ENCODE assay signal across 19 mouse cellular contexts in the genomic region with DNA sequence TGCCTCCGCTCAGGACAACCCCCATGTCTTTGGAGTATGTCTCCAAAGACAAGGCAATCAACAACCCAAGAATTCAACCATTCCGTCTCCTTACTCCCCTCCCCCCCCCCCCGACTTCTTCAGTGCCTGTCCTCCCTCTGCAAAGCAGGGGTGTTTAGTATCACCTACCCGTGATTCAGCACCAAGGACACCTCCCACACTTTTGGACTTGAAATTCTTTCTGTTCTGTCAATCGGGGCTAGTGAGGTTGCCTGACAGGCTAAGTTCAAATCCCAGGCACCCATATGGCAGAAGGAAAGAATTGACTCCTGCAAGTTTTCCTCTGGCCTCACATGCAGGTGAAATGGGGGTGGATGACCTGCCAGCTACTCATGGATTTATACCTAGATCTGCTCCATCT. TPM values are rescaled to one million over a fixed set of nuclear protein-coding genes. Genes with fewer than 3 reads are reported as not detected.
DNase-seq lines count a peak whose midpoint lies in the region; TF ChIP-seq lines count a peak whose summit lies in the region.
"Had no signal": no experiment of that assay in that cellular context is flagged by ENCODE, and none has a peak within 500 bp of the region (broad histone marks: within the 10 kb centered on the region; RNA-seq: fewer than 3 reads in every experiment).

No protein-coding gene starts in this region.

- no peaks in the 10 kb centered on the region for H3K36me3 ChIP-seq in kidney, adult 2 months (ENCODE audit: control insufficient read depth, insufficient read depth, low read length)
- H3K36me3 ChIP-seq in embryonic facial prominence, embryonic 10.5 days (replicated peaks): no peaks in the 10 kb centered on the region
- H3K36me3 ChIP-seq: embryonic facial prominence, embryonic 12.5 days; heart, embryonic 15.5 days; hindbrain, embryonic 13.5 days; midbrain, embryonic 13.5 days had no signal

- H3K27ac ChIP-seq in kidney, adult 2 months (ENCODE audit: insufficient read depth, low read depth, low read length): no peak overlapping the region
- no peak overlapping the region for H3K27ac ChIP-seq in embryonic facial prominence, embryonic 10.5 days (replicated peaks)
- H3K27ac ChIP-seq: embryonic facial prominence, embryonic 12.5 days; heart, embryonic 15.5 days; hindbrain, embryonic 13.5 days; liver, embryonic 14.5 days; midbrain, embryonic 13.5 days had no signal

- H3K27me3 ChIP-seq in kidney, adult 2 months (replicated peaks; ENCODE audit: control insufficient read depth, insufficient read depth, low read length): no peaks in the 10 kb centered on the region
- peaks cover 38% of the 10 kb centered on the region for H3K27me3 ChIP-seq in embryonic facial prominence, embryonic 10.5 days (replicated peaks; ENCODE audit: low read depth, poor library complexity, severe bottlenecking)

- TF ChIP-seq CTCF in kidney, adult 2 months (conservative IDR thresholded peaks at IDR 0.05; ENCODE audit: insufficient read depth, insufficient read length, low read depth, low read length): no peak

- H3K4me3 ChIP-seq in kidney, adult 2 months (ENCODE audit: insufficient read depth, low read depth, low read length): no peak overlapping the region
- no peak overlapping the region for H3K4me3 ChIP-seq in embryonic facial prominence, embryonic 10.5 days
- H3K4me3 ChIP-seq: embryonic facial prominence, embryonic 12.5 days; heart, embryonic 15.5 days; hindbrain, embryonic 13.5 days; midbrain, embryonic 13.5 days had no signal

- H3K4me1 ChIP-seq in kidney, adult 2 months (ENCODE audit: control insufficient read depth, insufficient read depth, low read length): no peaks in the 10 kb centered on the region
- peaks cover 13% of the 10 kb centered on the region; the same call in 1 of the 2 replicates for H3K4me1 ChIP-seq in embryonic facial prominence, embryonic 10.5 days
- H3K4me1 ChIP-seq: embryonic facial prominence, embryonic 12.5 days; heart, embryonic 15.5 days had no signal

- no peak for TF ChIP-seq POLR2A in kidney, adult 2 months (IDR thresholded peaks at IDR 0.05; ENCODE audit: low read depth, low read length)

- WGBS in kidney, adult 2 months: 23% methylated on average over 5 of the region's 5 CpGs
- WGBS in embryonic facial prominence, embryonic 10.5 days: 39% methylated on average over 5 of the region's 5 CpGs

- DNase-seq in kidney, postnatal 4 days: peak; percentile 55 to 59
- DNase-seq in kidney, adult 2 months: no peak
- peak; percentile 33 for DNase-seq in MEL-GATA-1-ER (ENCODE audit: extremely low read depth, low read depth)
- DNase-seq in embryonic facial prominence, embryonic 10.5 days (ENCODE audit: low spot score): peak; percentile 52
- peak; percentile 58 for DNase-seq in mesoderm, embryonic 11.5 days (ENCODE audit: low read depth, low spot score)
- no peak for DNase-seq in gastrocnemius, postnatal 4 days (ENCODE audit: low spot score in 2 of 2)
- no peak for DNase-seq in cerebellum, postnatal 4 days (ENCODE audit: low spot score in 2 of 2)
- DNase-seq: adrenal gland, adult 2 months; cerebellum, adult 8-10 months; heart, adult 11 months; kidney, adult 11 months; lung, postnatal 14 days; right cerebral cortex, postnatal 14 days; thymus, postnatal 4 days had no signal

- H3K9me3 ChIP-seq in embryonic facial prominence, embryonic 10.5 days: no peaks in the 10 kb centered on the region
- H3K9me3 ChIP-seq: embryonic facial prominence, embryonic 12.5 days; heart, embryonic 15.5 days; hindbrain, embryonic 13.5 days; midbrain, embryonic 13.5 days had no signal

RNA-seq across cellular contexts. Expression of a gene that starts 41.4 kb away (rescaled TPM):
- polyA plus RNA-seq in kidney, adult 2 months (2012; rRNA removed): 54.5 and 57.1 TPM in 2 replicates
- 29.7 and 31.0 TPM in 2 replicates for polyA plus RNA-seq in embryonic facial prominence, embryonic 10.5 days (2016; fragmentation: Nextera tagmentation; extraction: Ambion mirVana)
- 10 to 100 TPM; 26.1 to 31.4 TPM for total RNA-seq in gastrocnemius, postnatal 4 days (2021)

Comparison
In these comparisons a context has a peak if more than half of its experiments do, and no peak if none do; other contexts are left out.
1. DNase-seq: peak in kidney, postnatal 4 days (2 of 2), MEL-GATA-1-ER (single experiment), embryonic facial prominence, embryonic 10.5 days (single experiment) and mesoderm, embryonic 11.5 days (single experiment); none in kidney, adult 2 months (single experiment), gastrocnemius, postnatal 4 days (0 of 2) and cerebellum, postnatal 4 days (0 of 2).